Mouse (Mus musculus): ENCODE measurements around the gene 1700049E17Rik2.
"Not testable (repeated sequence)": the region's sequence is repeated elsewhere in the genome, so short reads cannot be mapped to it uniquely, and the experiment has no call there.

The 1700049E17Rik2 gene

GRCm38 (mm10) chr14:41572911-41573310, at the start of gene 1700049E17Rik2:
Gene 1700049E17Rik2, plus strand, starts transcription at chr14:41573211.
- DNase-seq (ENCODE audit: low read depth, low spot score), result not testable (repeated sequence)

DNA sequence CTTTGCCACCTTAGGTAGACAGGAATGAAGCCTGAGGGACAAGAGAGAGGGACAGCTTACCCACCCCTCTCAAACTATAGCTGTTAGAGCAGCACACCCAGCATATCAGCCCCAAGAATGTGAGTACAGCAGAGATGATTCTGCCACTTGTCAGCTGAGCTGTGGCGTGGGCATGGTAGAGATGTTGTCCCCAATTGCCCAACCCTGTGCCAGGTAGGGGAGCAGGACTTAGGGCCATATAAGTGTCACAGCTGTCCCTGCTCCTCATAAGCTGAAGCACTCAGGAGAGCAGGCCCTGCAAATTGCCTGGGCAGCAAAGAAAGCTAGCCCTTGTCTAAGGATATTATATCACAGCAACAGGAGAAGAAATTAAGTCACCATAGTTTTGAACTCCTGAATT, 48.3 kb upstream of the 1700049E17Rik2 start:
- not testable (repeated sequence) for DNase-seq (ENCODE audit: low read depth, low spot score)

DNA sequence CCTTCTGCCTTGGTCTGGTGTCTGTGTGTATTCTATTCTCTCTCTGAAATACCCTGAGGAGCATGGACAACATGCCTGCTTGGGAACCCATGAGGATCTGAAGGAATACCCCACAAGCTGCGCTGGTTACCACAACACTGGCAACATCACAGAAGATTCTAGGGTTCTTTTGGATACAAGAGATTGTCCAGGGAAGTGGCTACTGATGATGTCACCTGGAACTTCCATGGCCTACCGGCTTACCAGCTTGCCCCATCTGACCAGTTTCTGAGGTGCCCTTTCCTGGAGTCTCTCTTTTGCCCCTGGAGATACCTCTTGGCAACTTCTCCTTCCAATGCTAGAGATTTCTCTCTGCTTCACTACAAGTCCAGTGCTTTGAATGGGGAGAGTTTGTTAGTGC, 17.5 kb upstream of the 1700049E17Rik2 start, which contains the start of gene Gm7970:
Gm7970 (minus strand) TSS at position 101 of the 400 bp plus-strand sequence.
- DNase-seq (ENCODE audit: low read depth, low spot score), result not testable (repeated sequence)

DNA sequence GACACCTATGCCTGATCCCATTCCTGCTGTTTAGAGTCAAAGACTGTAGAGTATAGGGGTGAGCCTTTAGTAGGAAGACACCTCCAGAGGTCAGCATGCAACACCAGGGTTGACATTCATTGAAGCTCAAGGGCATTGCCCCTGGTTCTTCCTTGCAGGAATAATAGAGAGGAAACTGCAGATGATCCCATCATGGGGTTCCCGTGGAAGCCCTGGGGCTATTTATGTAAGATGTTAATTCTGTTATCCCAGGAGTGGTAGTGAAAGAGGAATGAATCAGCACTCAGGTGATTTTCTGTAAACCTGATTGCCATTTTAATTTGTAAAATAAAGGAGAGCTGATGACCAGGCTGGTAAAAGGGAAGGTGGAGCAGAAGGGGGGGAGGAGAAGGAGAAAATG, 13.3 kb downstream of the 1700049E17Rik2 start:
- not testable (repeated sequence) for DNase-seq (ENCODE audit: low read depth, low spot score)

- not testable (repeated sequence) for DNase-seq (ENCODE audit: low read depth, low spot score)
These were observed 27.9 kb downstream of the 1700049E17Rik2 start for GRCm38 (mm10) chr14:41600935-41601334.

GRCm38 (mm10) chr14:41610690-41611089, 37.7 kb downstream of the 1700049E17Rik2 start:
- DNase-seq (ENCODE audit: low read depth, low spot score), result not testable (repeated sequence)

DNA sequence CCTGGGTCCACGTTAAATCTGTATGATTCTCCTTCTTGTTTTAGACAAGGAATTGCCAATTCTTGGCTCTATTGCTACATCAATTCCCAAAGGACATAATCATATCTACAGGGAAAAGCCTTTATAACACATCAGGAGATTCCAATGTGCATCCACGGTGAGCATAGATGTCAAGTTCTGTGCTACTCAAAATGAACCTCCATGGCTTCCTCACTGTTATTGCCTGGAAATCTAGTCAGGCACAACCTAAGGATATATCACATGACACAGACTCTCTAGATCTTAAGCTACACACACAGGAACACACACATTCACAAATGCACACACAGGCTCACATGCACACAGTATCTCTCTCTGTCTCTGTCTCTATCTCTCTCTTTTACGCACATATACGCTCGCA, 49.5 kb downstream of the 1700049E17Rik2 start:
- DNase-seq (ENCODE audit: low read depth, low spot score), result not testable (repeated sequence)

DNA sequence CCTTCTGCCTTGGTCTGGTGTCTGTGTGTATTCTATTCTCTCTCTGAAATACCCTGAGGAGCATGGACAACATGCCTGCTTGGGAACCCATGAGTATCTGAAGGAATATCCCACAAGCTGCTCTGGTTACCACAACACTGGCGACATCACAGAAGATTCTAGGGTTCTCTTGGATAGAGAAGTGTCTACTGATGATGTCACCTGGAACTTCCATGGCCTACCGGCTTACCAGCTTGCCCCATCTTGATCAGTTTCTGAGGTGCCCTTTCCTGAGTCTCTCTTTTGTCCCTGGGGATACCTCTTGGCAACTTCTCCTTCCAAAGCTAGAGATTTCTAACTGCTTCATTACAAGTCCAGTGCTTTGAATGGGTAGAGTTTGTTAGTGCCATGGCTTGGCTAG, 51.5 kb downstream of the 1700049E17Rik2 start, which contains the start of gene Gm3072:
Gm3072 (minus strand) TSS at position 101 of the 400 bp plus-strand sequence.
- DNase-seq (ENCODE audit: low read depth, low spot score), result not testable (repeated sequence)

DNA sequence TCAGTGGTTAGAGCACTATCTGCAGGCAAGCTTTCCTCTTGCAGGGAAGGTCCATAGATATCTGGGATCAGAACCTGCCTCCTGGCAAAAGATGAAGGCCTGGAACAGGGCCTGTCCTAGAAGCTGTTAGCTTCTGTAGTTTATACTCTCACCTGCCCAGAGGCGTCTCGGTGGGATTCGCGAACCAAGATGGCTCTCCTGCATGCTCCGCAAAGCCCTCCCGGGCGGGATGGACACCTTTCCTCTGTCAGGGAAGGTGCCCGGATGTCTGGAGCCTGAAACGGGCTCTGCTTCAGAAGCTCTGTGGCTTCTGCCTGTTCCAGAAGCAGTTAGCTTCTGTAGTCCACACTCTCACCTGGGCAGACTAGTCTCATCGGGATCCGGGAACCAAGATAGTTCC, 57.1 kb downstream of the 1700049E17Rik2 start:
- not testable (repeated sequence) for DNase-seq (ENCODE audit: low read depth, low spot score)
